Mouse (Mus musculus) heart, embryonic 13.5 days (tissue): ENCODE data around the gene Fancg. TPM values are rescaled to one million over a fixed set of nuclear protein-coding genes. Genes with fewer than 3 reads are reported as not detected.
"Not testable (repeated sequence)": the region's sequence is repeated elsewhere in the genome, so short reads cannot be mapped to it uniquely, and the experiment has no call there.

Source experiments
- ATAC-seq: fragments of 200-750 bp; cut with Nextera tagmentation; 2 replicates; pipeline ENCODE4 v1.8.0; 2017; ENCODE audit warnings: moderate TSS enrichment; ENCODE audit not compliant: insufficient number of reproducible peaks, low FRiP score, low TSS enrichment; ENCODE audit errors: extremely low read depth
- H3K27ac ChIP-seq: fragments of 300-500 bp; sonication (generic); replicated peaks from 2 replicates; pipeline ENCODE4 v1.5.1; 2015; ENCODE audit warnings: moderate library complexity, mild to moderate bottlenecking, inconsistent platforms
- H3K27me3 ChIP-seq: fragments of 300-500 bp; sonication (generic); replicated peaks from 2 replicates; pipeline ENCODE4 v1.6.1; 2015; ENCODE audit warnings: mild to moderate bottlenecking, inconsistent platforms
- H3K36me3 ChIP-seq: fragments of 300-500 bp; sonication (generic); 2 replicates; pipeline ENCODE4 v1.6.1; 2015; ENCODE audit warnings: mild to moderate bottlenecking, inconsistent platforms
- H3K4me1 ChIP-seq: fragments of 300-500 bp; sonication (generic); 2 replicates; pipeline ENCODE4 v1.6.1; 2015; ENCODE audit warnings: inconsistent platforms
- H3K4me2 ChIP-seq: fragments of 300-500 bp; sonication (generic); 2 replicates; pipeline ENCODE4 v1.6.1; 2015; ENCODE audit warnings: inconsistent platforms, mild to moderate bottlenecking, moderate library complexity
- H3K4me3 ChIP-seq: fragments of 300-500 bp; sonication (generic); 2 replicates; pipeline ENCODE4 v1.5.1; 2015; ENCODE audit warnings: moderate library complexity, mild to moderate bottlenecking, inconsistent platforms
- H3K9ac ChIP-seq: fragments of 300-500 bp; sonication (generic); 2 replicates; pipeline ENCODE4 v1.6.1; 2015; ENCODE audit warnings: inconsistent platforms, mild to moderate bottlenecking, moderate library complexity
- H3K9me3 ChIP-seq: fragments of 300-500 bp; sonication (generic); 2 replicates; pipeline ENCODE4 v1.6.1; 2016; ENCODE audit warnings: inconsistent platforms
- WGBS: fragments of 180-500 bp; shearing (Covaris S2); methylation state at CpG from one replicate; pipeline ENCODE4 v1.1.7; 2015; ENCODE audit warnings: mixed read lengths; 5-methylcytosine and 5-hydroxymethylcytosine counted together
- polyA plus RNA-seq: library from polyadenylated mRNA; unstranded; fragments of >200 nt; fragmentation: Nextera tagmentation; extraction: Ambion mirVana; gene quantifications from 2 replicates; pipeline ENCODE4 v1.2.1, GENCODE M21; 2015

The Fancg gene
- polyA plus RNA-seq, 1 experiment from 2014 or later: 11.0 TPM

GRCm38 (mm10) chr4:42998022-42998421 lies 12.3 kb downstream of the Fancg start:
- WGBS: 43% methylated on average over 2 of the region's 2 CpGs
- Histone ChIP-seq H3K36me3 (peaks cover 52% of the 10 kb centered on the region), H3K27ac (peak overlapping the region; percentile 100)

GRCm38 (mm10) chr4:42988296-42988695 lies 22.0 kb downstream of the Fancg start:
- no peaks in the 10 kb centered on the region for H3K4me1 ChIP-seq
- peaks cover 98% of the 10 kb centered on the region for H3K36me3 ChIP-seq
- H3K4me3 ChIP-seq: no peak overlapping the region
- H3K4me2 ChIP-seq: no peak overlapping the region
- H3K9me3 ChIP-seq: no peaks in the 10 kb centered on the region
- WGBS: 82% methylated on average over 1 of the region's 1 CpGs
- H3K27me3 ChIP-seq: no peaks in the 10 kb centered on the region
- ATAC-seq: no peak
- no peak overlapping the region for H3K27ac ChIP-seq
- H3K9ac ChIP-seq: no peak overlapping the region

More at GRCm38 (mm10) chr4:42998022-42998421, 12.3 kb downstream of the Fancg start:
- Histone ChIP-seq H3K4me2 (peak overlapping the region; percentile 83), H3K27me3 (no peaks in the 10 kb centered on the region), H3K9ac (peak overlapping the region; percentile 98), H3K9me3 (no peaks in the 10 kb centered on the region), H3K4me3 (peak overlapping the region; percentile 97), H3K4me1 (peaks cover 23% of the 10 kb centered on the region)
- ATAC-seq: no peak

DNA sequence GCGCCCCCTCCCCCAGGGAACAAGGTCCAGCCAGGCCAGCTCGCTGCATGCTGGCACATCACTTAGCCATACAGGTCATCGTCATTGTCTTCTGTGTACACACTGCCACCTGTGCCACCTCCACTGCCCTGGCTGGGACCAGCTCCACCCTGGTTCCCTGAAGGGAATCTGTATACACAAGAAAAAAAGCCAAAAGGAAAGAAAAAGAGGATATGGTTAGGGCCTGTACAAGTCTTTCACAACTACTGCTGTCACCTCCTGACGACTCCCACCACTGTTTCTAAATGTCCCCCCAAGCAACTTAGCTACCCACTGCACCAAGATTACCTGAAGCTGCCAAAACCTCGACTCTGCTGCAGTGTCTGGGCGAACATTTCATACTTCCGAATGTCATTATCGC lies 29.8 kb downstream of the Fancg start:
- not testable (repeated sequence) for H3K27ac ChIP-seq, H3K4me1 ChIP-seq, H3K27me3 ChIP-seq, H3K4me2 ChIP-seq, H3K4me3 ChIP-seq, H3K9me3 ChIP-seq, ATAC-seq, H3K9ac ChIP-seq
- H3K36me3 ChIP-seq: peaks cover 97% of the 10 kb centered on the region
- WGBS: 91% methylated on average over 8 of the region's 8 CpGs

- no peak for ATAC-seq
- H3K9me3 ChIP-seq: no peaks in the 10 kb centered on the region
- H3K4me2 ChIP-seq: no peak overlapping the region
- H3K4me1 ChIP-seq: peaks cover 15% of the 10 kb centered on the region
- H3K36me3 ChIP-seq: peaks cover 75% of the 10 kb centered on the region
- 88% methylated on average over 4 of the region's 4 CpGs for WGBS
- H3K27me3 ChIP-seq: no peaks in the 10 kb centered on the region
- no peak overlapping the region for H3K9ac ChIP-seq
- H3K27ac ChIP-seq: no peak overlapping the region
- no peak overlapping the region for H3K4me3 ChIP-seq
These were observed 32.2 kb downstream of the Fancg start for GRCm38 (mm10) chr4:42978062-42978461.

GRCm38 (mm10) chr4:42973868-42974267 lies 36.4 kb downstream of the Fancg start:
- no peak for ATAC-seq
- H3K36me3 ChIP-seq: peaks cover 33% of the 10 kb centered on the region

DNA sequence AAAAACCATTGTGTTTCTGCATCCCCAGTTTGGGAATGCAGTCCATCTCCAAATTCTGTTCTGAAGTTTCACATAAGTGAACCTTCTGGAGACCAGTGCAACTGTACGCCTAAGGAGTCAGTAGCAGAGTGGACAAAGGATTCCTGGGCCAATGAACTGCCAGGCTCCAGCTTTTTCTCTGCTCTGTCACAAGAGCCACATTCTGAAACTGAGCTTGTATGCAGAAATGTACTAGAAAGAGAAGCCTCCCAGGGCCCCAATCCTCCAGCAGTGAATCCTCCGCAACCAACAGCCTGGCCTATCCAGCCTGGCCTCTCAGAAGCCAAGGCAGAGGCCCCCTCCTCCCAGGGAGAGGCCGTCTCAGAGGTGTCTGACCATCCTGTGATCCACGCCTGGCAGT lies 37.4 kb downstream of the Fancg start:
- 64% methylated on average over 4 of the region's 4 CpGs for WGBS
- Histone ChIP-seq H3K9me3 (no peaks in the 10 kb centered on the region), H3K4me2 (no peak overlapping the region), H3K36me3 (peaks cover 24% of the 10 kb centered on the region), H3K9ac (no peak overlapping the region), H3K4me3 (no peak overlapping the region), H3K27me3 (no peaks in the 10 kb centered on the region), H3K4me1 (peaks cover 16% of the 10 kb centered on the region), H3K27ac (no peak overlapping the region)
- ATAC-seq: no peak

More at GRCm38 (mm10) chr4:42973868-42974267, 36.4 kb downstream of the Fancg start:
- no peaks in the 10 kb centered on the region for H3K27me3 ChIP-seq
- H3K9me3 ChIP-seq: no peaks in the 10 kb centered on the region
- peak overlapping the region; percentile 53 for H3K9ac ChIP-seq
- WGBS: 51% methylated on average over 5 of the region's 5 CpGs
- no peak overlapping the region for H3K4me2 ChIP-seq
- H3K27ac ChIP-seq: peak overlapping the region; percentile 30; the same call in 1 of the 2 replicates
- peaks cover 16% of the 10 kb centered on the region for H3K4me1 ChIP-seq
- H3K4me3 ChIP-seq: no peak overlapping the region

DNA sequence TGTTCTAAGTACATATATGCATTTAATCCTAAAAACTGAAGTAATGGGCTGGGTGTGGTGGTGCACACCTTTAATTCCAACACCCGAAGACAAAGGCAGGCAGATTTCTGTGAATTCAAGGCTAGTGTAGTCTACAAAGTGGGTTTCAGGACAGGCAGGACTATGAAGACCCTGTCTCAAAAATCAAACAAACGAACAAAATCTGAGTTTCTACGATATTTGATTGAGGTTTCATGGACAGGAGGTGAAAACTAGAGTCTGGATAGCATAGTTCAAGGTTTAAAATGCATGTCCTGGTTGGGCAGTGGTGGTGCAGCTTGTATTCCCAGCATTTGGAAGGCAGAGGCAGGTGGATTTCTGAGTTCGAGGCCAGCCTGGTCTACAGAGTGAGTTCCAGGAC lies 41.0 kb downstream of the Fancg start, which contains the start of gene 1700022I11Rik:
Gene 1700022I11Rik (plus strand): TSS at position 301 of the 400 bp plus-strand sequence.
- no peak for ATAC-seq
- H3K27me3 ChIP-seq: 0 out of 2 replicates have a peak, but pooled peaks cover 3% of the 10 kb centered on the region
- no peaks in the 10 kb centered on the region for H3K36me3 ChIP-seq
- 87% methylated on average over 4 of the region's 4 CpGs for WGBS
- peaks cover 24% of the 10 kb centered on the region for H3K4me1 ChIP-seq
- H3K27ac ChIP-seq: no peak within 1 kb of the TSS
- no peaks in the 10 kb centered on the region for H3K9me3 ChIP-seq
- H3K9ac ChIP-seq: no peak within 1 kb of the TSS
- no peak within 1 kb of the TSS for H3K4me3 ChIP-seq
- H3K4me2 ChIP-seq: no peak within 1 kb of the TSS

DNA sequence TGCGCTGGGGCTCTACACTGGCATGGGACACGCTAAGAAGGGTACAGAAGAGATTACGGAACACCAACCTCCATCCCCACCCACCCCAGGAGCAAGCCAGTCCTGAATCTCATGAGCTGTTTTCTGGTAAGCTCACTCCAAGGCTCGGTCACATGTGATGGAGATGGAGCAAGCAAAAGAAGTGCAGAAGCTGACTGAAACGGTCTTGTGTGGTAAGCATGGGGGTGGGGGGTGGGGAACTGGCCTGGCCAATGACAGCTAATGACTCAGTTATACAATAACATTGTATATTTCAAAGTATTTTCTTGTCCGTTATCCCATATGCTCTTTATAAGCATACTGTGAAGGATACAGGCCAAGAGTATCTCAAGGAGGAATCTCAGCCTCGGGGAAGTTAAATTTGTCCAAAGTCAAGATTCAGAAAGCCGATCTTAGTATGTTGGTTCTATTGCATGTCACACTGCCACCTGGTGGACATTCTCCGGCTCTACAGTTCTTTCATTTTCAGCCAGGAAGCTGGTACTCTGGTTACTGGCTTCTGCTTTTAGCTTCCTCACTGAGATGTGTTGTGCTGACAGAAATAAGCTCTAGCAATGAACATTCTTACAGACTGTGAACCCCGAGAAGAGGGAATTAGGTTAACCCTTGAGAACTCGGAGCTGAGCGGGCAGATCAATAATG lies 45.1 kb downstream of the Fancg start:
- peak overlapping the region; percentile 27; the same call in 1 of the 2 replicates for H3K4me3 ChIP-seq
- H3K9me3 ChIP-seq: no peaks in the 10 kb centered on the region
- H3K4me1 ChIP-seq: peaks cover 17% of the 10 kb centered on the region
- H3K4me2 ChIP-seq: peak overlapping the region; percentile 58
- H3K27me3 ChIP-seq: 0 out of 2 replicates have a peak, but pooled peaks cover 3% of the 10 kb centered on the region
- no peak overlapping the region for H3K27ac ChIP-seq
- H3K9ac ChIP-seq: peak overlapping the region; percentile 44; the same call in 1 of the 2 replicates
- ATAC-seq: no peak
- no peaks in the 10 kb centered on the region for H3K36me3 ChIP-seq
- 12% methylated on average over 12 of the region's 12 CpGs for WGBS

DNA sequence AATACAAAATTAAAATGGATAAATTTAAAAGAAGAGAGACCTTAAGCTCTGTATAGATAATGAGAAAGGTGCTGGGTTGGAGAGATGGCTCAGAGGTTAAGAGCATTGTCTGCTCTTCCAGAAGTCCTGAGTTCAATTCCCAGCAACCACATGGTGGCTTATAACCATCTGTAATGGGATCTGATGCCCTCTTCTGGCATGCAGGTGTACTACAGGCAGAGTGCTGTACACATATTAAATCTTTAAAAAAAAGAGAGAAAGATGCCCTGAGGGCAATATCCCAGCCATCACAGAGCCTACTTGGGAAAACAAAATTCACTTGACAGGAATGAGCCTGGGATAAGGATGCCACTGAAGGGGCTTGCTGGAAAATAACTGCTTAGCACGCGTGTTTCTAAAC lies 46.8 kb downstream of the Fancg start:
- Histone ChIP-seq H3K4me1 (peaks cover 34% of the 10 kb centered on the region), H3K4me3 (no peak overlapping the region), H3K36me3 (no peaks in the 10 kb centered on the region), H3K9me3 (no peaks in the 10 kb centered on the region), H3K9ac (no peak overlapping the region), H3K27me3 (0 out of 2 replicates have a peak, but pooled peaks cover 3% of the 10 kb centered on the region), H3K4me2 (no peak overlapping the region), H3K27ac (no peak overlapping the region; the same call in 1 of the 2 replicates)
- WGBS: 66% methylated on average over 2 of the region's 2 CpGs
- no peak for ATAC-seq

DNA sequence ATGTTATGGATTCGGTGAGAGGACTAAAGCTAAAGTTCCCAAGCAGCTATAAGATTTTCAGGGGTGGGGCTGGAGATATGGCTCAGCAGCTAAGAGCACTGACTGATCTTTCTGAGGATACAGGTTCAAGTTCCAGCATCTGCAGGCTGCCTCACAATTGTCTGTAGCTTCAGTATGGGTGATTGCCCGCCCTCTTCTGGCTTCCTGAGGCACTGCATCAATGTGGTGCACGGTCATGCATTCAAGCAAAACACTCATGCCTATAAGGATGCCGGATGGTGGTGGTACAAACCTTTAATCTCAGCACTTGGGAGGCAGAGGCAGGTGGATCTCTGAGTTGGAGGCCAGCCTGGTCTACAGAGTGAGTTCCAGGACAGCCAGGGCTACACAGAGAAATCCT lies 48.7 kb downstream of the Fancg start:
- peaks cover 19% of the 10 kb centered on the region for H3K36me3 ChIP-seq
- no peak overlapping the region for H3K4me3 ChIP-seq
- WGBS: 31% methylated on average over 4 of the region's 4 CpGs
- peaks cover 43% of the 10 kb centered on the region for H3K4me1 ChIP-seq
- no peak overlapping the region for H3K4me2 ChIP-seq
- 0 out of 2 replicates have a peak, but pooled peaks cover 3% of the 10 kb centered on the region for H3K27me3 ChIP-seq
- H3K9ac ChIP-seq: no peak overlapping the region
- no peak for ATAC-seq
- no peaks in the 10 kb centered on the region for H3K9me3 ChIP-seq
- H3K27ac ChIP-seq: no peak overlapping the region

- WGBS: 55% methylated on average over 4 of the region's 4 CpGs
- peak overlapping the region; percentile 37 for H3K9ac ChIP-seq
These were observed 50.9 kb downstream of the Fancg start for GRCm38 (mm10) chr4:42959382-42959781.

More at GRCm38 (mm10) chr4:42959382-42959781, 50.9 kb downstream of the Fancg start:
- Histone ChIP-seq H3K27ac (peak overlapping the region; percentile 85), H3K4me3 (no peak overlapping the region), H3K4me1 (peaks cover 37% of the 10 kb centered on the region), H3K36me3 (peaks cover 34% of the 10 kb centered on the region), H3K9me3 (no peaks in the 10 kb centered on the region), H3K27me3 (0 out of 2 replicates have a peak, but pooled peaks cover under 1% of the 10 kb centered on the region), H3K4me2 (0 out of 2 replicates have a peak overlapping the region, but pooled peaks have one; percentile 2)
- ATAC-seq: no peak
